Mouse (Mus musculus): ENCODE results near the gene Dnm3. TPM values are rescaled to one million over a fixed set of nuclear protein-coding genes. Genes with fewer than 3 reads are reported as not detected.

Gene Dnm3
- polyA plus RNA-seq, 1 experiment from 2014 or later: 1.5 TPM

- Histone ChIP-seq H3K4me2 (no peak overlapping the region), H3K27me3 (ENCODE audit: control insufficient read depth, insufficient read depth, low read length) (no peaks in the 10 kb centered on the region), H3K9me3 (replicated peaks; ENCODE audit: control insufficient read depth, low read length) (no peaks in the 10 kb centered on the region), H3K27ac (ENCODE audit: low read depth, low read length) (0 out of 2 replicates have a peak overlapping the region, but pooled peaks have one; percentile 15), H3K4me1 (ENCODE audit: control insufficient read depth, insufficient read depth, low read length) (peaks cover 12% of the 10 kb centered on the region), H3K9ac (ENCODE audit: low read depth, low read length) (no peak overlapping the region), H3K4me3 (ENCODE audit: low read depth, low read length) (no peak overlapping the region), H3K36me3 (ENCODE audit: control insufficient read depth, insufficient read depth, low read length) (no peaks in the 10 kb centered on the region)
- no peak for ATAC-seq (replicated peaks; ENCODE audit: insufficient number of reproducible peaks, low FRiP score, low TSS enrichment)
- WGBS (ENCODE audit: insufficient replicate concordance): 67% methylated on average over 9 of the region's 9 CpGs
Measured at GRCm38 (mm10) chr1:162196812-162197680, 280.8 kb downstream of the Dnm3 start.

GRCm38 (mm10) chr1:162188744-162189143 lies 289.1 kb downstream of the Dnm3 start:
- Histone ChIP-seq H3K9ac (ENCODE audit: low read depth, low read length) (no peak overlapping the region), H3K4me3 (ENCODE audit: low read depth, low read length) (no peak overlapping the region), H3K4me1 (ENCODE audit: control insufficient read depth, insufficient read depth, low read length) (peaks cover 13% of the 10 kb centered on the region), H3K27ac (ENCODE audit: low read depth, low read length) (no peak overlapping the region), H3K4me2 (no peak overlapping the region), H3K9me3 (replicated peaks; ENCODE audit: control insufficient read depth, low read length) (no peaks in the 10 kb centered on the region), H3K27me3 (ENCODE audit: control insufficient read depth, insufficient read depth, low read length) (no peaks in the 10 kb centered on the region), H3K36me3 (ENCODE audit: control insufficient read depth, insufficient read depth, low read length) (no peaks in the 10 kb centered on the region)
- ATAC-seq (replicated peaks; ENCODE audit: insufficient number of reproducible peaks, low FRiP score, low TSS enrichment): no peak
- 79% methylated on average over 4 of the region's 4 CpGs for WGBS (ENCODE audit: insufficient replicate concordance)

- Histone ChIP-seq H3K4me1 (ENCODE audit: control insufficient read depth, insufficient read depth, low read length) (peaks cover 15% of the 10 kb centered on the region), H3K9me3 (replicated peaks; ENCODE audit: control insufficient read depth, low read length) (no peaks in the 10 kb centered on the region), H3K4me3 (ENCODE audit: low read depth, low read length) (no peak overlapping the region), H3K27me3 (ENCODE audit: control insufficient read depth, insufficient read depth, low read length) (no peaks in the 10 kb centered on the region), H3K9ac (ENCODE audit: low read depth, low read length) (no peak overlapping the region), H3K36me3 (ENCODE audit: control insufficient read depth, insufficient read depth, low read length) (no peaks in the 10 kb centered on the region), H3K27ac (ENCODE audit: low read depth, low read length) (peak overlapping the region; percentile 79), H3K4me2 (no peak overlapping the region)
- 57% methylated on average over 8 of the region's 8 CpGs for WGBS (ENCODE audit: insufficient replicate concordance)
- no peak for ATAC-seq (replicated peaks; ENCODE audit: insufficient number of reproducible peaks, low FRiP score, low TSS enrichment)
Measured at GRCm38 (mm10) chr1:162187352-162188120, 290.3 kb downstream of the Dnm3 start.

- Histone ChIP-seq H3K4me2 (no peak overlapping the region), H3K9ac (ENCODE audit: low read depth, low read length) (no peak overlapping the region)
Measured at GRCm38 (mm10) chr1:162186470-162187351, 291.1 kb downstream of the Dnm3 start.

GRCm38 (mm10) chr1:162184003-162184748 lies 293.7 kb downstream of the Dnm3 start:
- Histone ChIP-seq H3K4me2 (no peak overlapping the region), H3K27ac (ENCODE audit: low read depth, low read length) (peak overlapping the region; percentile 72), H3K4me1 (ENCODE audit: control insufficient read depth, insufficient read depth, low read length) (peaks cover 18% of the 10 kb centered on the region), H3K9me3 (replicated peaks; ENCODE audit: control insufficient read depth, low read length) (no peaks in the 10 kb centered on the region), H3K4me3 (ENCODE audit: low read depth, low read length) (no peak overlapping the region), H3K36me3 (ENCODE audit: control insufficient read depth, insufficient read depth, low read length) (no peaks in the 10 kb centered on the region), H3K9ac (ENCODE audit: low read depth, low read length) (peak overlapping the region; percentile 58), H3K27me3 (ENCODE audit: control insufficient read depth, insufficient read depth, low read length) (no peaks in the 10 kb centered on the region)
- 0 out of 2 replicates have a peak, but pooled peaks have one; percentile 43 for ATAC-seq (replicated peaks; ENCODE audit: insufficient number of reproducible peaks, low FRiP score, low TSS enrichment)
- WGBS (ENCODE audit: insufficient replicate concordance): 43% methylated on average over 14 of the region's 14 CpGs

More at GRCm38 (mm10) chr1:162186470-162187351, 291.1 kb downstream of the Dnm3 start:
- WGBS (ENCODE audit: insufficient replicate concordance): 56% methylated on average over 7 of the region's 7 CpGs
- no peak; the same call in 1 of the 2 replicates for ATAC-seq (replicated peaks; ENCODE audit: insufficient number of reproducible peaks, low FRiP score, low TSS enrichment)
- peak overlapping the region; percentile 79 for H3K27ac ChIP-seq (ENCODE audit: low read depth, low read length)
- no peaks in the 10 kb centered on the region for H3K36me3 ChIP-seq (ENCODE audit: control insufficient read depth, insufficient read depth, low read length)
- H3K27me3 ChIP-seq (ENCODE audit: control insufficient read depth, insufficient read depth, low read length): no peaks in the 10 kb centered on the region
- H3K4me1 ChIP-seq (ENCODE audit: control insufficient read depth, insufficient read depth, low read length): peaks cover 17% of the 10 kb centered on the region
- H3K9me3 ChIP-seq (replicated peaks; ENCODE audit: control insufficient read depth, low read length): no peaks in the 10 kb centered on the region
- no peak overlapping the region for H3K4me3 ChIP-seq (ENCODE audit: low read depth, low read length)

- no peak overlapping the region for H3K4me3 ChIP-seq (ENCODE audit: low read depth, low read length)
- no peak overlapping the region for H3K9ac ChIP-seq (ENCODE audit: low read depth, low read length)
- H3K27ac ChIP-seq (ENCODE audit: low read depth, low read length): 0 out of 2 replicates have a peak overlapping the region, but pooled peaks have one; percentile 72
- no peaks in the 10 kb centered on the region for H3K36me3 ChIP-seq (ENCODE audit: control insufficient read depth, insufficient read depth, low read length)
- no peak overlapping the region for H3K4me2 ChIP-seq
- WGBS (ENCODE audit: insufficient replicate concordance): 67% methylated on average over 3 of the region's 3 CpGs
- H3K9me3 ChIP-seq (replicated peaks; ENCODE audit: control insufficient read depth, low read length): no peaks in the 10 kb centered on the region
- no peak for ATAC-seq (replicated peaks; ENCODE audit: insufficient number of reproducible peaks, low FRiP score, low TSS enrichment)
- H3K4me1 ChIP-seq (ENCODE audit: control insufficient read depth, insufficient read depth, low read length): peaks cover 18% of the 10 kb centered on the region
- no peaks in the 10 kb centered on the region for H3K27me3 ChIP-seq (ENCODE audit: control insufficient read depth, insufficient read depth, low read length)
Measured at GRCm38 (mm10) chr1:162183438-162183837, 294.4 kb downstream of the Dnm3 start.

GRCm38 (mm10) chr1:162181187-162181975 lies 296.5 kb downstream of the Dnm3 start:
- Histone ChIP-seq H3K4me1 (ENCODE audit: control insufficient read depth, insufficient read depth, low read length) (peaks cover 14% of the 10 kb centered on the region), H3K9me3 (replicated peaks; ENCODE audit: control insufficient read depth, low read length) (no peaks in the 10 kb centered on the region), H3K4me3 (ENCODE audit: low read depth, low read length) (no peak overlapping the region), H3K27ac (ENCODE audit: low read depth, low read length) (no peak overlapping the region), H3K4me2 (no peak overlapping the region), H3K27me3 (ENCODE audit: control insufficient read depth, insufficient read depth, low read length) (no peaks in the 10 kb centered on the region), H3K9ac (ENCODE audit: low read depth, low read length) (no peak overlapping the region), H3K36me3 (ENCODE audit: control insufficient read depth, insufficient read depth, low read length) (no peaks in the 10 kb centered on the region)
- WGBS (ENCODE audit: insufficient replicate concordance): 67% methylated on average over 7 of the region's 7 CpGs
- no peak for ATAC-seq (replicated peaks; ENCODE audit: insufficient number of reproducible peaks, low FRiP score, low TSS enrichment)

All from heart, embryonic 11.5 days (tissue).